ENCODE assay signal across 39 mouse cellular contexts in genomic region chr17:34281836-34282235, GRCm38 (mm10). TPM values are rescaled to one million over a fixed set of nuclear protein-coding genes. Genes with fewer than 3 reads are reported as not detected.
"Had no signal": no experiment of that assay in that cellular context is flagged by ENCODE, and none has a peak within 500 bp of the region (broad histone marks: within the 10 kb centered on the region; RNA-seq: fewer than 3 reads in every experiment).

No protein-coding gene starts in this region.

- H3K4me1 ChIP-seq: limb, embryonic 10.5 days; limb, embryonic 12.5 days; limb, embryonic 13.5 days; limb, embryonic 15.5 days; liver, embryonic 12.5 days; liver, embryonic 13.5 days; liver, embryonic 15.5 days; lung, embryonic 15.5 days; midbrain, embryonic 10.5 days; midbrain, embryonic 12.5 days; midbrain, embryonic 13.5 days; midbrain, embryonic 15.5 days had no signal

- H3K4me2 ChIP-seq: limb, embryonic 12.5 days; limb, embryonic 13.5 days; limb, embryonic 15.5 days; liver, embryonic 11.5 days; liver, embryonic 12.5 days; liver, embryonic 13.5 days; liver, embryonic 15.5 days; lung, embryonic 14.5 days; lung, embryonic 15.5 days; midbrain, embryonic 11.5 days; midbrain, embryonic 12.5 days; midbrain, embryonic 13.5 days; midbrain, embryonic 15.5 days had no signal

- H3K9ac ChIP-seq: limb, embryonic 12.5 days; limb, embryonic 13.5 days; limb, embryonic 15.5 days; liver, embryonic 12.5 days; liver, embryonic 13.5 days; liver, embryonic 14.5 days; liver, embryonic 15.5 days; liver, postnatal 0 days; lung, embryonic 14.5 days; lung, embryonic 15.5 days; midbrain, embryonic 12.5 days; midbrain, embryonic 13.5 days; midbrain, embryonic 15.5 days had no signal

- DNase-seq: left cerebral cortex, postnatal 4 days; liver; liver, embryonic 13.5 days; liver, postnatal 0 days; lung, adult 18-20 months; lung, adult 2 months; lung, embryonic 14.5 days; lung, postnatal 10 days; lung, postnatal 14 days; lung, postnatal 36 days; lung, postnatal 4 days; midbrain, embryonic 14.5 days had no signal

- H3K27ac ChIP-seq: limb, embryonic 10.5 days; limb, embryonic 12.5 days; limb, embryonic 13.5 days; limb, embryonic 15.5 days; liver, embryonic 12.5 days; liver, embryonic 13.5 days; liver, embryonic 14.5 days; liver, embryonic 15.5 days; lung, embryonic 15.5 days; macrophage; midbrain, embryonic 10.5 days; midbrain, embryonic 12.5 days; midbrain, embryonic 13.5 days; midbrain, embryonic 15.5 days had no signal

- H3K9me3 ChIP-seq: limb, embryonic 12.5 days; limb, embryonic 13.5 days; limb, embryonic 15.5 days; liver, embryonic 12.5 days; liver, embryonic 13.5 days; liver, embryonic 15.5 days; lung, embryonic 15.5 days; midbrain, embryonic 10.5 days; midbrain, embryonic 13.5 days; midbrain, embryonic 15.5 days had no signal

- H3K36me3 ChIP-seq: limb, embryonic 10.5 days; limb, embryonic 12.5 days; limb, embryonic 13.5 days; limb, embryonic 15.5 days; liver, embryonic 12.5 days; liver, embryonic 13.5 days; liver, embryonic 15.5 days; lung, embryonic 15.5 days; midbrain, embryonic 10.5 days; midbrain, embryonic 12.5 days; midbrain, embryonic 13.5 days; midbrain, embryonic 15.5 days had no signal

- H3K27me3 ChIP-seq: limb, embryonic 13.5 days; liver, embryonic 15.5 days; lung, embryonic 15.5 days; midbrain, embryonic 12.5 days; midbrain, embryonic 13.5 days; midbrain, embryonic 15.5 days had no signal

- H3K4me3 ChIP-seq: limb, embryonic 10.5 days; limb, embryonic 12.5 days; limb, embryonic 13.5 days; limb, embryonic 15.5 days; liver, embryonic 12.5 days; liver, embryonic 13.5 days; liver, embryonic 15.5 days; lung, embryonic 15.5 days; megakaryocyte, embryonic 14.5 days; midbrain, embryonic 10.5 days; midbrain, embryonic 12.5 days; midbrain, embryonic 13.5 days; midbrain, embryonic 15.5 days; myocyte had no signal

RNA-seq across cellular contexts. Expression of gene H2-Aa, which starts 5.8 kb away (rescaled TPM):
- polyA plus RNA-seq: limb, embryonic 10.5 days; limb, embryonic 11.5 days; limb, embryonic 12.5 days; liver, embryonic 11.5 days; midbrain, embryonic 10.5 days; midbrain, embryonic 11.5 days; midbrain, embryonic 16.5 days; myocyte had no signal

RNA-seq across cellular contexts. Expression of gene H2-Eb1, which starts 23.8 kb away (rescaled TPM):
- polyA plus RNA-seq: myocyte had no signal

RNA-seq across cellular contexts. Expression of gene H2-Ab1, which starts 24.3 kb away (rescaled TPM):
- polyA plus RNA-seq: myocyte had no signal

RNA-seq across cellular contexts. Expression of gene H2-Ob, which starts 43.1 kb away (rescaled TPM):
- total RNA-seq: left cerebral cortex, postnatal 36 days; left cerebral cortex, postnatal 4 days had no signal
- polyA plus RNA-seq: limb, embryonic 10.5 days; limb, embryonic 11.5 days; limb, embryonic 12.5 days; limb, embryonic 13.5 days; limb, embryonic 15.5 days; liver, embryonic 11.5 days; lung, embryonic 14.5 days; midbrain, embryonic 10.5 days; midbrain, embryonic 11.5 days; midbrain, embryonic 12.5 days; midbrain, embryonic 13.5 days; midbrain, embryonic 14.5 days; myocyte had no signal

RNA-seq across cellular contexts. Expression of gene H2-Eb2, which starts 43.6 kb away (rescaled TPM):
- total RNA-seq: left cerebral cortex, adult 8-10 months; left cerebral cortex, postnatal 10 days; left cerebral cortex, postnatal 14 days; left cerebral cortex, postnatal 25 days; left cerebral cortex, postnatal 36 days; left cerebral cortex, postnatal 4 days had no signal
- polyA plus RNA-seq: limb, embryonic 10.5 days; limb, embryonic 13.5 days; limb, embryonic 14.5 days; limb, embryonic 15.5 days; liver, embryonic 11.5 days; liver, embryonic 12.5 days; liver, embryonic 13.5 days; liver, embryonic 14.5 days; liver, embryonic 15.5 days; liver, embryonic 16.5 days; liver, postnatal 0 days; lung, embryonic 14.5 days; lung, postnatal 0 days; midbrain, embryonic 10.5 days; midbrain, embryonic 11.5 days; midbrain, embryonic 12.5 days; midbrain, embryonic 13.5 days; midbrain, embryonic 14.5 days; myocyte had no signal
